Mouse (Mus musculus): ENCODE measurements around the gene Ndufa3.
"Not testable (repeated sequence)": the region's sequence is repeated elsewhere in the genome, so short reads cannot be mapped to it uniquely, and the experiment has no call there.

Gene Ndufa3

GRCm38 (mm10) chr7:3617242-3617995, at the start of gene Ndufa3:
Gene Ndufa3, plus strand, starts transcription at chr7:3617373.
- peak; percentile 77 to 88 for DNase-seq (ENCODE audit: low spot score in 2 of 2)

DNA sequence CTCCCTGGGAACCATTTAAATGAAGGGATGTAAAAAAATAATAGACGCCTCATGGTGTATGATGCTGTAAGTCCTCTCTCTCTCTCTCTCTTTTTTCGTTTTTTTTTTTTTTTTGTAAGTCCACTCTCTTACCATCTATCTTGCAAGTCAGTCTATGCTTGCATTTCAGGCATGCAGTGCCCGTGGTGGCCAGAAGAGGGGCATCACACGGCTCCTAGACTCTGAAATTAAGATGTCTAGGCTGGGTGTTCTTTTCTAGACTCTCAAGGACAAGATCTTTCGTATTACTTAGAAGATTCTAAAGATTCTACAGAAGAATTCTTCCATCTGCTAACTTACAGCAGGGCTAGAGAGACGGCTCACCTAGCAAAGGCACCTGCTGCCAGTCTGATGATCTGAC, 47.4 kb upstream of the Ndufa3 start:
- DNase-seq (ENCODE audit: low spot score in 2 of 2), result no peak

- not testable (repeated sequence) for DNase-seq (ENCODE audit: low spot score in 2 of 2)
These were observed 46.6 kb upstream of the Ndufa3 start for GRCm38 (mm10) chr7:3570580-3570979.

GRCm38 (mm10) chr7:3571847-3572246, 45.3 kb upstream of the Ndufa3 start:
- DNase-seq (ENCODE audit: low spot score in 2 of 2), result no peak

GRCm38 (mm10) chr7:3574216-3574615, 43.0 kb upstream of the Ndufa3 start:
- DNase-seq (ENCODE audit: low spot score in 2 of 2), result no peak

- no peak for DNase-seq (ENCODE audit: low spot score in 2 of 2)
These were observed 40.6 kb upstream of the Ndufa3 start for GRCm38 (mm10) chr7:3576354-3577124.

DNA sequence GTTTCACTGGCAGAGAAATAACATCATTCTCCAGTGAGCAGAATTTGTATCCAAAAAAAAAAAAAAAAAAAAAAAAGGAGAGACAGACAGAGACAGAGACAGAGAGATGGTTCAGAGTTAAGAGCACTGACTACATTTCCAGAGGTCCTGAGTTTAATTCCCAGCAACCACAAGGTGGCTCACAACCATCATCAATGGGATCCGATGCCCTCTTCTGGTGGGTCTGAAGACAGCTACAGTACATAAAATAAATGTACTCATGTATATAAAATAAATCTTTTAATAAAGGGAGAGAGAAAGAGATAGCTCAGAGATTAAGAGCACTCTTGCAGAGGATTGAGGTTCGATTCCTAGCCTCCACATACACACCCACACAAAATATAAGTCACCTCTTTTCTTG, 39.0 kb upstream of the Ndufa3 start:
- DNase-seq (ENCODE audit: low spot score in 2 of 2), result no peak

GRCm38 (mm10) chr7:3578952-3579546, 38.1 kb upstream of the Ndufa3 start:
- DNase-seq (ENCODE audit: low spot score in 2 of 2), result no peak

GRCm38 (mm10) chr7:3580029-3580428, 37.1 kb upstream of the Ndufa3 start:
- DNase-seq (ENCODE audit: low spot score in 2 of 2), result no peak

DNA sequence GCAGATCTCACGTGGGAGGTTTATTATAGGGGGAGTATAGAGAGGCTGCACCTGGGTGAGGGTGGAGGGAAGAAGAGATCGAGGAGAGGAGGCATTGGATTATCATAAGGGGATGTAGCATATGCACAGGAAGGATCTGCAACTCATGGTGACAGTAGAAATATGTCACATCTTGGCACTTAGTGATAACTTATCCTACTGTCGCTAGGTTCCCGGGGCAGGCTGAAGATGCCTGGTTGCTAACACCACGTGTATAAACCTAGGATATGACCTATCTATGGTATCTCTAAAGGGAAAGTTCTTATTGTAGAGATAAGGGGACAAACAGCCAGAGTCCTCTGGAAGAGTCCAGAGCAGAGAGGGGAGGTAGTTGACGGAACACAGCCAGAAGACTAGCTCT, 31.4 kb upstream of the Ndufa3 start:
- no peak for DNase-seq (ENCODE audit: low spot score in 2 of 2)

DNA sequence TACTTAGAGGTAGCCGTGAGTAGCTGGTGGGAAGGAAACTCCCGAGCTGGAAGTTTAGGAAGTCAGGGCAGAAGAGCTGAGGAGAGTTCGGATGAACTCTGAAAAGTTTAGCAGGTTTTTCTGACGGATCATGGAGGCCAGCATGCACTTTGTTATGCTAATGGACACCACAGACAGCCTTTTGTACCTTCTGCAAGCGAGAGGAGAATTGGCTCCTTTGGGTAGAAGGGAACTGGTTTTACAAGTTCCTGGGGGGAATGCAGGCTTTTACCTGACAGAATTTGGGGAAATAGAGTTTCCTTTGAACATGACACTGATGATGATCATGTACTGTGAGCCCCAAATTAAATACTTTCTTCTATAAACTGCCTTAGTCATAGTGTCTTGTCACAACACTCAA, 30.9 kb upstream of the Ndufa3 start:
- no peak for DNase-seq (ENCODE audit: low spot score in 2 of 2)

- no peak for DNase-seq (ENCODE audit: low spot score in 2 of 2)
These were observed 29.9 kb upstream of the Ndufa3 start for GRCm38 (mm10) chr7:3587292-3587691.

DNA sequence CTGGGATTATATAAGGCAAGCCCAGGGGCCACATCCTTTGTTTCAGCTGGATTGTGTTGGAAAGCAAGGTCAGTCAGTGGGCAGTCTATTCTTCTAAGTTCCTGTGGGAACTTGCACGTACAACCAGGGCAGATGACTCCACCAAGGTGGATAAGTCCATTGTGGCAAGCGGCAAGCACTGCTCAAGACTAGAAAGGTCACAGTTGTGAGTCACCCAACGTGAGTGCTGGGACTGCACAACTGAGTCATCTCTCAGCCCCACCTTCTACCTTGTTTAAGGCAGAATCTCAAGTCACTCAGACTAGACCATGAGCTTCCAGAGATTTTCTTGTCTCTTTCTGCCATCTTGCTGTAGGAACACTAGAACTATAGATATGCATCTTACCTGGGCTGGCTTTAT, 26.6 kb upstream of the Ndufa3 start:
- no peak for DNase-seq (ENCODE audit: low spot score in 2 of 2)

- no peak for DNase-seq (ENCODE audit: low spot score in 2 of 2)
These were observed 25.6 kb upstream of the Ndufa3 start for GRCm38 (mm10) chr7:3591534-3591933.

GRCm38 (mm10) chr7:3593855-3594254, 23.3 kb upstream of the Ndufa3 start:
- no peak for DNase-seq (ENCODE audit: low spot score in 2 of 2)

GRCm38 (mm10) chr7:3594686-3595085, 22.5 kb upstream of the Ndufa3 start:
- no peak for DNase-seq (ENCODE audit: low spot score in 2 of 2)

GRCm38 (mm10) chr7:3595146-3595545, 22.0 kb upstream of the Ndufa3 start:
- peak in 1 of 2 experiments; percentile 16 for DNase-seq (ENCODE audit: low spot score in 2 of 2)

DNA sequence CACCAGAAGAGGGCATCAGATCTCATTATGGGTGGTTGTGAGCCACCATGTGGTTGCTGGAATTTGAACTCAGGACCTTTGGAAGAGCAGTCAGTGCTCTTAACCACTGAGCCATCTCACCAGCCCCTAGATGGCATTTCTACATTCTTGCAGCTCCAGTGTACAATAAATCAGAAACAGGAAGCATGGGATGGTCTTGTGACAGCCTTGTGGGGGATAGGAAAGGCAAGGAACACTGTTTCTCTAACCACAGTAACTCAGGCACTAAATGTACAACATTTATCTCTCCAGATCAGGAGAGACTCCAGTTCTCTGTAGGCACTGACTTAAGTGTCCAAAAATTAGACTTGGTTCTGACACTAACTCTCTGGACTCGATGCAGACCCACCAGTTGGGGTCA, 19.4 kb upstream of the Ndufa3 start:
- not testable (repeated sequence) for DNase-seq (ENCODE audit: low spot score in 2 of 2)

- peak; percentile 34 to 53 for DNase-seq (ENCODE audit: low spot score in 2 of 2)
These were observed 16.1 kb upstream of the Ndufa3 start for GRCm38 (mm10) chr7:3601119-3601518.

GRCm38 (mm10) chr7:3606798-3607197, 10.4 kb upstream of the Ndufa3 start:
- peak in 1 of 2 experiments; percentile 10 for DNase-seq (ENCODE audit: low spot score in 2 of 2)

DNA sequence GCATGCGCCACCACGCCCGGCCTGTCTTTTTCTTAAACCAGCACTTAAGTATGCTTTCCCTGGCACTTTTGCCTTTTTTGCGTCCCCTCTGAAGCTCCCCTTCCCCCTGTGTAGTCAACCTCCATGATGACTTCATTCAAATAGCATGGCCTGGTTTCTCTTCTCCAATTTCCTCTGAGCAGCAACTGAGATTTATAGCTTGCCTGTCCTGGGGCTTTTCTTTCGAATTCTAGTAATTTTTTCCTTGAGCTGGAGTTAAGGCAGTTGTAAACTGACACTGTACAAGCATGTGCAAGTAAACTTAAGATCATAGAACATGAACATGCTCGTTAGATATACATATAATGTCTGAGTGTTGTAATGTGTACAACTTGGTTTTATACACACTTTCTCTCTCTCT, 9.8 kb upstream of the Ndufa3 start:
- DNase-seq (ENCODE audit: low spot score in 2 of 2), result no peak

GRCm38 (mm10) chr7:3608668-3609067, 8.5 kb upstream of the Ndufa3 start:
- DNase-seq (ENCODE audit: low spot score in 2 of 2), result no peak

GRCm38 (mm10) chr7:3609082-3609481, 8.1 kb upstream of the Ndufa3 start:
- peak in 1 of 2 experiments; percentile 59 for DNase-seq (ENCODE audit: low spot score in 2 of 2)

Data from urinary bladder, postnatal 36 days (tissue).